Comparison of ENCODE assay signal across 20 mouse cellular contexts in the genomic region with DNA sequence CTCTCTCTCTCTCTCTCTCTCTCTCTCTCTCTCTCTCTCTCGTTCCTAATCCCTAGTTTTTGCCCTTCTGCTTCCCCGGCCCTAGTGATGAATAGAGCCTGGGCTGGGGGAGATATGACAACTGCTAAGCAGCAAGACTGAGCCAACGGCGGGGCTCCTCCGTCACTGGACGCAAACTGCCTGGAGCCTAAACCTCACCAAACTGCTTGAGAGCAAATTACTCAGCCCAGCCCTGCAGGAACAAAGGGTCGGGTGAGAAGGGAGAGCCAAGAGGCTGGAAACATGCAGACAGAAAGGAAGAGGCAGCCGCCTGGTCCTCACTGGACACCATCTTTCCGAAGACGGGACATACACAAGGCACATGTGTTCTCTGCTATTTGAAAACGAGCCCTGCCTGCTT.
A peak's percentile ranks its signal among the peaks of the same experiment; 100 is the strongest.
DNase-seq lines count a peak whose midpoint lies in the region; ATAC-seq lines count a peak whose summit lies in the region.
"Had no signal": no experiment of that assay in that cellular context is flagged by ENCODE, and none has a peak within 500 bp of the region (broad histone marks: within the 10 kb centered on the region; RNA-seq: fewer than 3 reads in every experiment).

No protein-coding gene starts in this region.

- H3K9me3 ChIP-seq in forebrain, embryonic 10.5 days = no peaks in the 10 kb centered on the region; the same call in 1 of the 2 replicates
- H3K9me3 ChIP-seq in forebrain, embryonic 14.5 days (replicated peaks; ENCODE audit: control insufficient read depth, low read length) = no peaks in the 10 kb centered on the region
- H3K9me3 ChIP-seq in heart, embryonic 15.5 days (replicated peaks) = no peaks in the 10 kb centered on the region
- H3K9me3 ChIP-seq in limb, embryonic 12.5 days = no peaks in the 10 kb centered on the region
- no peaks in the 10 kb centered on the region for H3K9me3 ChIP-seq in midbrain, embryonic 14.5 days (ENCODE audit: control insufficient read depth, low read length)
- H3K9me3 ChIP-seq: embryonic facial prominence, embryonic 15.5 days; forebrain, embryonic 13.5 days had no signal

- no peak overlapping the region for H3K4me2 ChIP-seq in forebrain, embryonic 14.5 days (ENCODE audit: low read length)
- no peak overlapping the region for H3K4me2 ChIP-seq in heart, embryonic 15.5 days
- H3K4me2 ChIP-seq in limb, embryonic 12.5 days = no peak overlapping the region
- H3K4me2 ChIP-seq in midbrain, embryonic 14.5 days (ENCODE audit: low read length) = no peak overlapping the region
- H3K4me2 ChIP-seq: embryonic facial prominence, embryonic 15.5 days; forebrain, embryonic 13.5 days; midbrain, embryonic 11.5 days had no signal

- intact Hi-C loops in heart, postnatal 25 days (cut with DNase I) = no loop called here

- H3K4me3 ChIP-seq in forebrain, embryonic 10.5 days = no peak overlapping the region
- no peak overlapping the region for H3K4me3 ChIP-seq in forebrain, embryonic 14.5 days (ENCODE audit: low read depth, low read length)
- H3K4me3 ChIP-seq in heart, embryonic 15.5 days = no peak overlapping the region
- no peak overlapping the region for H3K4me3 ChIP-seq in limb, embryonic 12.5 days (replicated peaks)
- H3K4me3 ChIP-seq in midbrain, embryonic 14.5 days (replicated peaks; ENCODE audit: low read depth, low read length) = no peak overlapping the region
- H3K4me3 ChIP-seq: embryonic facial prominence, embryonic 15.5 days; forebrain, embryonic 13.5 days; myocyte had no signal

- H3K36me3 ChIP-seq in forebrain, embryonic 10.5 days (replicated peaks) = 0 out of 2 replicates have a peak, but pooled peaks cover 3% of the 10 kb centered on the region
- H3K36me3 ChIP-seq in forebrain, embryonic 14.5 days (ENCODE audit: control insufficient read depth, insufficient read depth, low read length) = no peaks in the 10 kb centered on the region
- H3K36me3 ChIP-seq in heart, embryonic 15.5 days = peaks cover 33% of the 10 kb centered on the region
- peaks cover 42% of the 10 kb centered on the region for H3K36me3 ChIP-seq in limb, embryonic 12.5 days
- no peaks in the 10 kb centered on the region for H3K36me3 ChIP-seq in midbrain, embryonic 14.5 days (ENCODE audit: control insufficient read depth, insufficient read depth, low read length)

- H3K27ac ChIP-seq in forebrain, embryonic 10.5 days = peak overlapping the region; percentile 48; the same call in 1 of the 2 replicates
- no peak overlapping the region for H3K27ac ChIP-seq in forebrain, embryonic 14.5 days (ENCODE audit: low read depth, low read length)
- H3K27ac ChIP-seq in heart, embryonic 15.5 days = peak overlapping the region; percentile 28; the same call in 1 of the 2 replicates
- H3K27ac ChIP-seq in limb, embryonic 12.5 days = peak overlapping the region; percentile 47
- H3K27ac ChIP-seq in midbrain, embryonic 14.5 days (replicated peaks; ENCODE audit: low read depth, low read length) = no peak overlapping the region
- H3K27ac ChIP-seq: embryonic facial prominence, embryonic 15.5 days; forebrain, embryonic 13.5 days had no signal

- no peak for DNase-seq in forebrain, embryonic 10.5 days (ENCODE audit: extremely low spot score, low spot score)
- no peak for DNase-seq in forebrain, embryonic 14.5 days (ENCODE audit: low spot score)
- no peak for DNase-seq in heart, postnatal 25 days (ENCODE audit: low spot score)
- peak; percentile 64 for DNase-seq in Muller cell, postnatal 12 days (ENCODE audit: inconsistent ontology term)
- DNase-seq in kidney, postnatal 25 days = no peak
- no peak for DNase-seq in midbrain, embryonic 14.5 days
- DNase-seq: cerebellum, postnatal 14 days; kidney, adult 9 months; liver; lung, postnatal 14 days; spleen, adult 18-20 months; thymus, postnatal 36 days had no signal

- H3K27me3 ChIP-seq in forebrain, embryonic 10.5 days (ENCODE audit: poor library complexity, severe bottlenecking) = no peaks in the 10 kb centered on the region
- H3K27me3 ChIP-seq in forebrain, embryonic 14.5 days (replicated peaks; ENCODE audit: control insufficient read depth, insufficient read depth, low read length) = no peaks in the 10 kb centered on the region
- H3K27me3 ChIP-seq in heart, embryonic 15.5 days = no peaks in the 10 kb centered on the region
- no peaks in the 10 kb centered on the region for H3K27me3 ChIP-seq in limb, embryonic 12.5 days
- H3K27me3 ChIP-seq in midbrain, embryonic 14.5 days (ENCODE audit: control insufficient read depth, insufficient read depth, low read length) = no peaks in the 10 kb centered on the region
- H3K27me3 ChIP-seq: CH12.LX; embryonic facial prominence, embryonic 15.5 days; forebrain, embryonic 13.5 days had no signal

- no peak overlapping the region for H3K9ac ChIP-seq in forebrain, embryonic 14.5 days (ENCODE audit: low read length)
- no peak overlapping the region for H3K9ac ChIP-seq in heart, embryonic 15.5 days
- H3K9ac ChIP-seq in limb, embryonic 12.5 days (replicated peaks) = no peak overlapping the region
- H3K9ac ChIP-seq in midbrain, embryonic 14.5 days (replicated peaks; ENCODE audit: low read length) = no peak overlapping the region
- H3K9ac ChIP-seq: embryonic facial prominence, embryonic 15.5 days; forebrain, embryonic 13.5 days had no signal

- 66% methylated on average over 11 of the region's 11 CpGs for WGBS in forebrain, embryonic 10.5 days
- 55% methylated on average over 11 of the region's 11 CpGs for WGBS in forebrain, embryonic 14.5 days
- 56% methylated on average over 11 of the region's 11 CpGs for WGBS in heart, embryonic 15.5 days
- 59% methylated on average over 11 of the region's 11 CpGs for WGBS in limb, embryonic 12.5 days
- WGBS in midbrain, embryonic 14.5 days = 62% methylated on average over 11 of the region's 11 CpGs

- H3K4me1 ChIP-seq in forebrain, embryonic 10.5 days = peaks cover 28% of the 10 kb centered on the region
- peaks cover 4% of the 10 kb centered on the region; the same call in 1 of the 2 replicates for H3K4me1 ChIP-seq in forebrain, embryonic 14.5 days (ENCODE audit: control insufficient read depth, insufficient read depth, low read length)
- peaks cover 61% of the 10 kb centered on the region for H3K4me1 ChIP-seq in heart, embryonic 15.5 days (replicated peaks)
- peaks cover 38% of the 10 kb centered on the region for H3K4me1 ChIP-seq in limb, embryonic 12.5 days (replicated peaks)
- H3K4me1 ChIP-seq in midbrain, embryonic 14.5 days (ENCODE audit: control insufficient read depth, insufficient read depth, low read length) = no peaks in the 10 kb centered on the region

- ATAC-seq in forebrain, embryonic 14.5 days = no peak
- no peak for ATAC-seq in heart, embryonic 15.5 days (replicated peaks; ENCODE audit: insufficient number of reproducible peaks, insufficient read depth, low FRiP score, low read depth)
- ATAC-seq in limb, embryonic 12.5 days (ENCODE audit: insufficient number of reproducible peaks, insufficient read depth, low FRiP score, low TSS enrichment, low read depth) = no peak
- ATAC-seq in midbrain, embryonic 14.5 days (ENCODE audit: low FRiP score, low TSS enrichment) = no peak
- ATAC-seq: forebrain, embryonic 13.5 days; inflammation-experienced regulatory T-cells, adult 6 months had no signal

Comparison
In these comparisons a context has a peak if more than half of its experiments do, and no peak if none do; other contexts are left out.
1. H3K27ac ChIP-seq: peak in forebrain, embryonic 10.5 days (single experiment), heart, embryonic 15.5 days (single experiment) and limb, embryonic 12.5 days (single experiment); none in forebrain, embryonic 14.5 days (single experiment) and midbrain, embryonic 14.5 days (single experiment).